Mouse (Mus musculus): ENCODE measurements around the gene Kansl1. TPM values are rescaled to one million over a fixed set of nuclear protein-coding genes. Genes with fewer than 3 reads are reported as not detected.
"Not testable (repeated sequence)": the region's sequence is repeated elsewhere in the genome, so short reads cannot be mapped to it uniquely, and the experiment has no call there.

The Kansl1 gene
- polyA plus RNA-seq, 1 experiment from 2014 or later = 7.5 TPM

- TF ChIP-seq CTCF (IDR thresholded peaks at IDR 0.05; ENCODE audit: low read depth) = no peak
- ATAC-seq (ENCODE audit: low FRiP score, low TSS enrichment) (no peak), DNase-seq (ENCODE audit: low spot score) (no peak)
- Histone ChIP-seq H3K27ac (replicated peaks) (no peak overlapping the region), H3K9ac (ENCODE audit: low read length) (no peak overlapping the region), H3K27me3 (ENCODE audit: control insufficient read depth, insufficient read depth, low read length) (no peaks in the 10 kb centered on the region), H3K4me1 (replicated peaks; ENCODE audit: control insufficient read depth, insufficient read depth) (no peaks in the 10 kb centered on the region), H3K4me2 (replicated peaks; ENCODE audit: low read depth) (no peak overlapping the region), H3K9me3 (ENCODE audit: control insufficient read depth, low read length) (no peaks in the 10 kb centered on the region), H3K36me3 (ENCODE audit: control insufficient read depth, insufficient read depth, low read length) (no peaks in the 10 kb centered on the region), H3K4me3 (ENCODE audit: low read depth, low read length) (no peak overlapping the region)
- WGBS = 93% methylated on average over 1 of the region's 1 CpGs
Observed at GRCm38 (mm10) chr11:104452709-104453108, 16.0 kb downstream of the Kansl1 start.

GRCm38 (mm10) chr11:104451239-104451638 is 17.4 kb downstream of the Kansl1 start:
- no peak overlapping the region for H3K27ac ChIP-seq (replicated peaks)
- TF ChIP-seq CTCF (IDR thresholded peaks at IDR 0.05; ENCODE audit: low read depth) = peak; percentile 52
- no peak for TF ChIP-seq EP300 (optimal IDR thresholded peaks at IDR 0.05)
- H3K4me3 ChIP-seq (ENCODE audit: low read depth, low read length) = no peak overlapping the region
- no peaks in the 10 kb centered on the region for H3K4me1 ChIP-seq (replicated peaks; ENCODE audit: control insufficient read depth, insufficient read depth)
- 91% methylated on average over 1 of the region's 1 CpGs for WGBS
- H3K4me2 ChIP-seq (replicated peaks; ENCODE audit: low read depth) = no peak overlapping the region
- ATAC-seq (ENCODE audit: low FRiP score, low TSS enrichment) (no peak), DNase-seq (ENCODE audit: low spot score) (no peak)
- H3K9me3 ChIP-seq (ENCODE audit: control insufficient read depth, low read length) = no peaks in the 10 kb centered on the region
- no peaks in the 10 kb centered on the region for H3K27me3 ChIP-seq (ENCODE audit: control insufficient read depth, insufficient read depth, low read length)
- H3K36me3 ChIP-seq (ENCODE audit: control insufficient read depth, insufficient read depth, low read length) = no peaks in the 10 kb centered on the region
- H3K9ac ChIP-seq (ENCODE audit: low read length) = no peak overlapping the region

- ATAC-seq (ENCODE audit: low FRiP score, low TSS enrichment) = peak; percentile 15; the same call in 1 of the 2 replicates
- not testable (repeated sequence) for H3K9me3 ChIP-seq (ENCODE audit: control insufficient read depth, low read length); H3K4me2 ChIP-seq (replicated peaks; ENCODE audit: low read depth); H3K27ac ChIP-seq (replicated peaks); H3K36me3 ChIP-seq (ENCODE audit: control insufficient read depth, insufficient read depth, low read length); H3K9ac ChIP-seq (ENCODE audit: low read length); H3K4me3 ChIP-seq (ENCODE audit: low read depth, low read length); DNase-seq (ENCODE audit: low spot score); H3K4me1 ChIP-seq (replicated peaks; ENCODE audit: control insufficient read depth, insufficient read depth); H3K27me3 ChIP-seq (ENCODE audit: control insufficient read depth, insufficient read depth, low read length)
- peak; percentile 63 for TF ChIP-seq CTCF (IDR thresholded peaks at IDR 0.05; ENCODE audit: low read depth)
- 51% methylated on average over 2 of the region's 2 CpGs for WGBS
Observed at GRCm38 (mm10) chr11:104448499-104448898, 20.2 kb downstream of the Kansl1 start.

- DNase-seq (ENCODE audit: low spot score) (no peak), ATAC-seq (ENCODE audit: low FRiP score, low TSS enrichment) (no peak)
- H3K9ac ChIP-seq (ENCODE audit: low read length) = no peak overlapping the region
- no peaks in the 10 kb centered on the region for H3K4me1 ChIP-seq (replicated peaks; ENCODE audit: control insufficient read depth, insufficient read depth)
- H3K4me2 ChIP-seq (replicated peaks; ENCODE audit: low read depth) = no peak overlapping the region
- no peaks in the 10 kb centered on the region for H3K27me3 ChIP-seq (ENCODE audit: control insufficient read depth, insufficient read depth, low read length)
- TF ChIP-seq EP300 (optimal IDR thresholded peaks at IDR 0.05) = no peak
- no peak for TF ChIP-seq CTCF (IDR thresholded peaks at IDR 0.05; ENCODE audit: low read depth)
- no peaks in the 10 kb centered on the region for H3K9me3 ChIP-seq (ENCODE audit: control insufficient read depth, low read length)
- no peak overlapping the region for H3K4me3 ChIP-seq (ENCODE audit: low read depth, low read length)
- H3K36me3 ChIP-seq (ENCODE audit: control insufficient read depth, insufficient read depth, low read length) = no peaks in the 10 kb centered on the region
- 54% methylated on average over 2 of the region's 2 CpGs for WGBS
- H3K27ac ChIP-seq (replicated peaks) = no peak overlapping the region
Observed at GRCm38 (mm10) chr11:104445538-104445937, 23.1 kb downstream of the Kansl1 start.

- H3K27me3 ChIP-seq (ENCODE audit: control insufficient read depth, insufficient read depth, low read length) = no peaks in the 10 kb centered on the region
- no peaks in the 10 kb centered on the region for H3K9me3 ChIP-seq (ENCODE audit: control insufficient read depth, low read length)
- no peak for TF ChIP-seq CTCF (IDR thresholded peaks at IDR 0.05; ENCODE audit: low read depth)
- no peak for TF ChIP-seq EP300 (optimal IDR thresholded peaks at IDR 0.05)
- DNase-seq (ENCODE audit: low spot score) = no peak
- H3K4me3 ChIP-seq (ENCODE audit: low read depth, low read length) = no peak overlapping the region
- no peak overlapping the region for H3K27ac ChIP-seq (replicated peaks)
- H3K9ac ChIP-seq (ENCODE audit: low read length) = no peak overlapping the region
- no peak overlapping the region for H3K4me2 ChIP-seq (replicated peaks; ENCODE audit: low read depth)
- H3K36me3 ChIP-seq (ENCODE audit: control insufficient read depth, insufficient read depth, low read length) = no peaks in the 10 kb centered on the region
- ATAC-seq (ENCODE audit: low FRiP score, low TSS enrichment) = no peak
- 84% methylated on average over 1 of the region's 1 CpGs for WGBS
- no peaks in the 10 kb centered on the region for H3K4me1 ChIP-seq (replicated peaks; ENCODE audit: control insufficient read depth, insufficient read depth)
Observed at GRCm38 (mm10) chr11:104445044-104445443, 23.6 kb downstream of the Kansl1 start.

- Histone ChIP-seq H3K36me3 (ENCODE audit: control insufficient read depth, insufficient read depth, low read length) (no peaks in the 10 kb centered on the region), H3K4me2 (replicated peaks; ENCODE audit: low read depth) (peak overlapping the region; percentile 77), H3K27ac (replicated peaks) (peak overlapping the region; percentile 53; the same call in 1 of the 2 replicates), H3K4me1 (replicated peaks; ENCODE audit: control insufficient read depth, insufficient read depth) (no peaks in the 10 kb centered on the region), H3K9ac (ENCODE audit: low read length) (0 out of 2 replicates have a peak overlapping the region, but pooled peaks have one; percentile 100), H3K27me3 (ENCODE audit: control insufficient read depth, insufficient read depth, low read length) (no peaks in the 10 kb centered on the region), H3K4me3 (ENCODE audit: low read depth, low read length) (peak overlapping the region; percentile 86), H3K9me3 (ENCODE audit: control insufficient read depth, low read length) (no peaks in the 10 kb centered on the region)
- no peak for TF ChIP-seq CTCF (IDR thresholded peaks at IDR 0.05; ENCODE audit: low read depth)
- TF ChIP-seq EP300 (optimal IDR thresholded peaks at IDR 0.05) = no peak
- 39% methylated on average over 2 of the region's 2 CpGs for WGBS
- DNase-seq (ENCODE audit: low spot score) = no peak
- ATAC-seq (ENCODE audit: low FRiP score, low TSS enrichment) = no peak
Observed at GRCm38 (mm10) chr11:104443359-104443758, 25.3 kb downstream of the Kansl1 start.
